Mouse (Mus musculus) heart, embryonic 15.5 days (tissue): ENCODE results near the gene Olfr1447. TPM values are rescaled to one million over a fixed set of nuclear protein-coding genes. Genes with fewer than 3 reads are reported as not detected.

ENCODE experiments used
- ATAC-seq: fragments of 200-750 bp; cut with Nextera tagmentation; replicated peaks from 2 replicates; pipeline ENCODE4 v1.8.0; 2017; ENCODE audit warnings: low read depth, moderate TSS enrichment; ENCODE audit not compliant: insufficient number of reproducible peaks, insufficient read depth, low FRiP score
- H3K27ac ChIP-seq: fragments of 300-500 bp; sonication (generic); 2 replicates; pipeline ENCODE4 v1.5.1; 2015; ENCODE audit warnings: mild to moderate bottlenecking, inconsistent platforms
- H3K27me3 ChIP-seq: fragments of 300-500 bp; sonication (generic); 2 replicates; pipeline ENCODE4 v1.6.1; 2015; ENCODE audit warnings: inconsistent platforms
- H3K36me3 ChIP-seq: fragments of 300-500 bp; sonication (generic); 2 replicates; pipeline ENCODE4 v1.6.1; 2015; ENCODE audit warnings: mild to moderate bottlenecking, inconsistent platforms
- H3K4me1 ChIP-seq: fragments of 300-500 bp; sonication (generic); replicated peaks from 2 replicates; pipeline ENCODE4 v1.6.1; 2015; ENCODE audit warnings: inconsistent platforms
- H3K4me2 ChIP-seq: fragments of 300-500 bp; sonication (generic); 2 replicates; pipeline ENCODE4 v1.6.1; 2015; ENCODE audit warnings: inconsistent platforms, mild to moderate bottlenecking, moderate library complexity
- H3K4me3 ChIP-seq: fragments of 300-500 bp; sonication (generic); 2 replicates; pipeline ENCODE4 v1.5.1; 2015; ENCODE audit warnings: mild to moderate bottlenecking, inconsistent platforms
- H3K9ac ChIP-seq: fragments of 300-500 bp; sonication (generic); 2 replicates; pipeline ENCODE4 v1.6.1; 2015; ENCODE audit warnings: mild to moderate bottlenecking, inconsistent platforms
- H3K9me3 ChIP-seq: fragments of 300-500 bp; sonication (generic); replicated peaks from 2 replicates; pipeline ENCODE4 v1.6.1; 2016; ENCODE audit warnings: inconsistent platforms
- WGBS: fragments of 180-500 bp; shearing (Covaris S2); methylation state at CpG from one replicate; pipeline ENCODE4 v1.1.7; 2015; ENCODE audit warnings: mixed read lengths; 5-methylcytosine and 5-hydroxymethylcytosine counted together
- polyA plus RNA-seq: library from polyadenylated mRNA; unstranded; fragments of >200 nt; fragmentation: Nextera tagmentation; extraction: Ambion mirVana; gene quantifications from 2 replicates; pipeline ENCODE4 v1.2.1, GENCODE M21; 2015

The Olfr1447 gene
- polyA plus RNA-seq: not detected in 2 replicates

DNA sequence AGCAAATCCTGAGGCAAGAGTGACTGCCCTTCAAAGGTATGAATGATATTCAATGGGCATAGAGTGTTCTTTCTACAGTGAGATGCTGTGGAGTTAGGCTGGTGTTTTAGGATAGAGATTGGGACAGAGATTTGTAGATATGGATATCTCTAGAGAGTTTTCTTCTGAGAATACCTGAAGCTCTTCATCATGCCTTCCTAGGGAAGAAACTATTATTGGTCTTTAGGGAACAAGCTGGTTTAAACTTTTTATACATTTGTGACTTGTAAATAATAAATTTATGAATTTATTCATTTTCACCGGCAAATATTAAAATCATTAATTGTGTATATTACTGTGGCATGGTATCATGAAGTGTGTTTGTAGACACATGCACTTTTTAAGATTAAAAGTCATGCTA is at the start of gene Olfr1447:
TSS of gene Olfr1447 (minus strand) at position 101 of the 400 bp plus-strand sequence.
- H3K27ac ChIP-seq: no peak within 1 kb of the TSS
- H3K9me3 ChIP-seq: no peaks in the 10 kb centered on the region
- H3K4me3 ChIP-seq: no peak within 1 kb of the TSS
- H3K36me3 ChIP-seq: no peaks in the 10 kb centered on the region
- no peak within 1 kb of the TSS for H3K4me2 ChIP-seq
- H3K9ac ChIP-seq: no peak within 1 kb of the TSS
- no peaks in the 10 kb centered on the region for H3K4me1 ChIP-seq
- 94% methylated on average over 1 of the region's 1 CpGs for WGBS
- H3K27me3 ChIP-seq: no peaks in the 10 kb centered on the region
- ATAC-seq: no peak

DNA sequence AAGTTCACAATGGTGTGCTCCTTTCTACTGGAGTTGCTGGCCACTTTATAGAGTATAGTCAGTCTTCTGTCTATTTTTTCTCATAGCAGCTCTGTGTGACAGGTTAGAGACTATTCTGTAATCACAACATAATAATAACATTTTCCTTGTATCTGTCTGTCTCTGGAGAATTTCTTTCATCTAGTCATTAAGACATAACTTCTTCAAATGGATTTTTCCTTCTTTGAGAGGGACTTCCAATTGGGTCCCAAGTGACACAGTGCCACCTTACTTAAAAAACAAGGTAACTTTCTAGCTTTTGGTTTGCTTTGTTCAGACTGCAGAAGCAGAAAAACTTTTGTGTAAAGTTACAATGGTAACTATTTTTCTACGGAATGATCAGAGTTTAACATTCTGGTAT is 46.4 kb upstream of the Olfr1447 start, which contains the start of gene Olfr1450:
TSS of gene Olfr1450 (plus strand) at position 301 of the 400 bp plus-strand sequence.
- Histone ChIP-seq H3K36me3 (no peaks in the 10 kb centered on the region), H3K27me3 (no peaks in the 10 kb centered on the region), H3K9ac (no peak within 1 kb of the TSS), H3K27ac (no peak within 1 kb of the TSS), H3K4me2 (no peak within 1 kb of the TSS), H3K9me3 (no peaks in the 10 kb centered on the region), H3K4me1 (no peaks in the 10 kb centered on the region), H3K4me3 (no peak within 1 kb of the TSS)
- 76% methylated on average over 1 of the region's 1 CpGs for WGBS
- no peak for ATAC-seq

- no peak within 1 kb of the TSS for H3K27ac ChIP-seq
- 0 out of 2 replicates have a peak, but pooled peaks cover 2% of the 10 kb centered on the region for H3K9me3 ChIP-seq
- H3K36me3 ChIP-seq: no peaks in the 10 kb centered on the region
- H3K27me3 ChIP-seq: no peaks in the 10 kb centered on the region
- H3K9ac ChIP-seq: no peak within 1 kb of the TSS
- H3K4me1 ChIP-seq: no peaks in the 10 kb centered on the region
- H3K4me2 ChIP-seq: no peak within 1 kb of the TSS
- no peak within 1 kb of the TSS for H3K4me3 ChIP-seq
- no peak for ATAC-seq
Observed at GRCm38 (mm10) chr19:12930540-12930939, 27.0 kb upstream of the Olfr1447 start, which contains the start of gene Olfr1449. Gene Olfr1449, plus strand, starts transcription at chr19:12930840.

DNA sequence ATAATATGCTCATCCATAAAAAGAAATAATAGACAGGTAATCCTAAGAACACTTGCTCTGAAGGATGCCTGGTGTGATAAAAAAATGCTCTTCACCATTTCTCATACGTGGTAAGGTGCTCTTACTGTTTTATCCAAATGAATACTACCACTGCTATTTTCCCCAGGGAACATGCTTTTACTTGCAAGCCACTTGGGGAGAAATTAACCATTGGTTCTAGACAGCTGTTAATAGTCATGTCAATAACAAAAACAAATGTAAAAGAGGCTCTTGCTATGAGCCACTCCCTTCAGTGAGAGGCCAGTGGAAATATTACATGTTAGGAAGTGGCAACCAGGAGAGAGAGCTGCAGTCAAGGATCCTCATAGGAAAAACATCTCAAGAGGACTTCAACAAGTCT is 20.8 kb upstream of the Olfr1447 start, which contains the start of gene Olfr1448:
TSS of gene Olfr1448 (minus strand) at position 101 of the 400 bp plus-strand sequence.
- no peak within 1 kb of the TSS for H3K27ac ChIP-seq
- no peaks in the 10 kb centered on the region for H3K27me3 ChIP-seq
- no peaks in the 10 kb centered on the region for H3K4me1 ChIP-seq
- H3K4me2 ChIP-seq: no peak within 1 kb of the TSS
- no peaks in the 10 kb centered on the region for H3K36me3 ChIP-seq
- H3K9me3 ChIP-seq: 0 out of 2 replicates have a peak, but pooled peaks cover 2% of the 10 kb centered on the region
- WGBS: 61% methylated on average over 1 of the region's 1 CpGs
- ATAC-seq: no peak
- H3K4me3 ChIP-seq: no peak within 1 kb of the TSS
- no peak within 1 kb of the TSS for H3K9ac ChIP-seq

DNA sequence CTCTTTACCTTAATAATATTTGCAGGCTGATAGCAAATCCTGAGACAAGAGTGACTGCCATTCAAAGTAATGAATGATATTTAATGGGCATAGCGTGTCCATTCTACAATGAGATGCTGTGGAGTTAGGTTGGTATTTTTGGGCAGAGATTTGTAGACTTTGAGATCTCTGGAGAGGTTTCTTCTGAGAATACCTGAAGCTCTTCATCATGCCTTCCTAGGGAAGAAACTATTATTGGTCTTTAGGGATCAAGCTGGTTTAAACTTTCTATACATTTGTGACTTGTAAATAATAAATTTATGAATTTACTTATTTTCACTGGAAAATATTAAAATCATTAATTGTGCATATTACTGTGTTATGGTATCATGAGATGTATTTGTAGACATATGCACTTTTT is 10.1 kb downstream of the Olfr1447 start, which contains the start of gene Olfr1446:
TSS of gene Olfr1446 (minus strand) at position 101 of the 400 bp plus-strand sequence.
- ATAC-seq: no peak
- Histone ChIP-seq H3K4me2 (no peak within 1 kb of the TSS), H3K27me3 (no peaks in the 10 kb centered on the region), H3K27ac (no peak within 1 kb of the TSS), H3K4me3 (no peak within 1 kb of the TSS), H3K36me3 (no peaks in the 10 kb centered on the region), H3K9ac (no peak within 1 kb of the TSS), H3K4me1 (no peaks in the 10 kb centered on the region), H3K9me3 (no peaks in the 10 kb centered on the region)
- WGBS: 73% methylated on average over 1 of the region's 1 CpGs

DNA sequence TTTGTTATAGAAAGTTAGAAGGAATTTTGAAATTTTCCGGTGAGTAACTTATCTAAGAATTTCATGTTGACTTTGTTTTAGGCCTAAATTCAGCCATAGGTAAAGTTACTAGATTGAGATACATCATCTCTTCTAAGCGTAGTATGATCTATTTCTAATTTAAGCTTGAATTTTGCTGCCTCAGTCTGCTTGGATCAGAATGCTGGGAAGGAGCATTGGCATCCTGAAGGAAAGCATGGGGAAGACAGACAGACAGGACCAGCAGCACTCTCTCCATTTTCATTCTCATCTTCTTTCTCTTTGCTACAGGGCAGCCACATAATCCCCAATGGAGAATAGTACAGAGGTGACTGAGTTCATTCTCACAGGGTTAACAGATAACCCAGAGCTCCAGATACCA is 20.0 kb downstream of the Olfr1447 start, which contains the start of gene Olfr1445:
TSS of gene Olfr1445 (plus strand) at position 301 of the 400 bp plus-strand sequence.
- H3K4me1 ChIP-seq: no peaks in the 10 kb centered on the region
- H3K27me3 ChIP-seq: no peaks in the 10 kb centered on the region
- no peak within 1 kb of the TSS for H3K27ac ChIP-seq
- H3K9me3 ChIP-seq: no peaks in the 10 kb centered on the region
- H3K4me3 ChIP-seq: no peak within 1 kb of the TSS
- no peaks in the 10 kb centered on the region for H3K36me3 ChIP-seq
- ATAC-seq: no peak
- no peak within 1 kb of the TSS for H3K4me2 ChIP-seq
- 80% methylated on average over 2 of the region's 2 CpGs for WGBS
- no peak within 1 kb of the TSS for H3K9ac ChIP-seq

DNA sequence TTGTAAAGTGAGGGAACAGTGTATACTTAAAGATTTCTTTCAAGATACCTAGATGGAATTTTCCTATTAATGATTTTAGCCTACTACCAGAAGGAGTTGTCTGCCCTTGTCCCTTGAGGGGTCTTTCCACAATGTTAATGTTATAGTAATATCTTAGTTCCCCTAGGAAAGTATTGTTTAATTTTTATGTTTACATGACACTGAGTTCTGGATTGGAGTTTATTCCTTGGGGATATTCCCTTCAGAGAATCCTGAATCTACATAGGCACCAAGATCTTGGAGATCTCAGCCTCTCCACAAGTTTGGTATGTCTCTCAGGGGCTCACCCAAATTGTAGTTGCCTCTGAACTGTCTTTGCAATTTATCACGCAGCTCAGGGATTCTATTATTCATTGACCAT is 46.6 kb downstream of the Olfr1447 start, which contains the start of gene Olfr1444:
TSS of gene Olfr1444 (plus strand) at position 301 of the 400 bp plus-strand sequence.
- Histone ChIP-seq H3K4me3 (no peak within 1 kb of the TSS), H3K36me3 (no peaks in the 10 kb centered on the region), H3K27ac (no peak within 1 kb of the TSS), H3K9me3 (no peaks in the 10 kb centered on the region), H3K4me2 (no peak within 1 kb of the TSS), H3K27me3 (no peaks in the 10 kb centered on the region), H3K9ac (no peak within 1 kb of the TSS), H3K4me1 (no peaks in the 10 kb centered on the region)
- 42% methylated on average over 1 of the region's 1 CpGs for WGBS
- ATAC-seq: no peak

Other genes with a start within 250 kb of the Olfr1447 start
- gene Olfr1442, start 233.3 kb downstream of the Olfr1447 start, polyA plus RNA-seq: not detected in 2 replicates
- gene Olfr1443, start 225.6 kb downstream of the Olfr1447 start, polyA plus RNA-seq: not detected in 2 replicates
- gene Keg1, start 208.0 kb downstream of the Olfr1447 start, polyA plus RNA-seq: not detected in 2 replicates
- 0.77 and 0.97 TPM in 2 replicates for gene Cntf, start 138.1 kb downstream of the Olfr1447 start, polyA plus RNA-seq
- 11.4 TPM in 2 replicates for gene Zfp91, start 107.6 kb downstream of the Olfr1447 start, polyA plus RNA-seq
- gene Lpxn, start 107.5 kb downstream of the Olfr1447 start, polyA plus RNA-seq: 1.1 and 4.0 TPM in 2 replicates
- not detected in 2 replicates for gene Gm5244, start 57.1 kb downstream of the Olfr1447 start, polyA plus RNA-seq
- gene Olfr1444, start 46.5 kb downstream of the Olfr1447 start, polyA plus RNA-seq: not detected in 2 replicates
- gene Olfr1445, start 19.9 kb downstream of the Olfr1447 start, polyA plus RNA-seq: not detected in 2 replicates
- gene Olfr1446, start 10.2 kb downstream of the Olfr1447 start, polyA plus RNA-seq: not detected in 2 replicates
- gene Olfr1448, start 20.7 kb upstream of the Olfr1447 start, polyA plus RNA-seq: not detected in 2 replicates
- gene Olfr1449, start 27.1 kb upstream of the Olfr1447 start, polyA plus RNA-seq: not detected in 2 replicates
- not detected in 2 replicates for gene Olfr1450, start 46.5 kb upstream of the Olfr1447 start, polyA plus RNA-seq
- not detected in 2 replicates for gene Olfr1451, start 91.3 kb upstream of the Olfr1447 start, polyA plus RNA-seq
- not detected in 2 replicates for gene Olfr1453, start 124.6 kb upstream of the Olfr1447 start, polyA plus RNA-seq
- not detected in 2 replicates for gene Olfr1454, start 156.9 kb upstream of the Olfr1447 start, polyA plus RNA-seq
- not detected in 2 replicates for gene Olfr1457, start 194.1 kb upstream of the Olfr1447 start, polyA plus RNA-seq
- gene Olfr1458, start 203.0 kb upstream of the Olfr1447 start, polyA plus RNA-seq: not detected in 2 replicates
- gene Olfr1459, start 245.8 kb upstream of the Olfr1447 start, polyA plus RNA-seq: not detected in 2 replicates